Mouse (Mus musculus): ENCODE measurements at regions not wholly inside any gene's neighbourhood (a gene's known extent, or its start where the extent isn't known, plus 50 kb on each side); places are given as distances from the start of the nearest gene placed in this dataset.

DNA sequence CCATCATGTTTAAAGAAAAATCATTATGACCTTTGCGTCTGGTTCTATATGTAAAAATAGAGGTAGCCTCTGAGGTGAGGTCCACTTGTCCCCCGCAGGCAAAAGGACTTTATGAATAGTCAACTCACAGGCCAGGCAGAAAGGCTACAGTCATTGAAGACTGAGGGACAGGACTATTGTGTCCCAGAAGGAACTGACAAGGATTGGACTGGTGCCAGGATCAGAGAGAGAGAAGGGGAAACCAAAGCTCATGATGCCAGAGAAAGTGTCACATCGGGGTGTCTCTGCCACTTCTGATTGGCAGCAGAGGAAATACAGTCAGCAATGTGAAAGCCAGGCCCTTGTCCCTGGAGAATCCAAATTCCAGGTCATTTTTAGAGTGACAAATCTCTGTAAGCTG, 50.3 kb upstream of the Fer start:
- TF ChIP-seq CTCF (IDR thresholded peaks at IDR 0.05; ENCODE audit: low read depth, low read length) (no peak), POLR2AphosphoS5 (IDR thresholded peaks at IDR 0.05; ENCODE audit: insufficient replicate concordance, low read depth, low read length) (no peak), TAL1 (conservative IDR thresholded peaks at IDR 0.05; ENCODE audit: low read depth, low read length) (no peak), GATA1 (IDR thresholded peaks at IDR 0.05; ENCODE audit: borderline replicate concordance, low read length) (no peak)

Data from G1E (cell line).